Mouse (Mus musculus): ENCODE results near the gene Tardbp.

The Tardbp gene

DNA sequence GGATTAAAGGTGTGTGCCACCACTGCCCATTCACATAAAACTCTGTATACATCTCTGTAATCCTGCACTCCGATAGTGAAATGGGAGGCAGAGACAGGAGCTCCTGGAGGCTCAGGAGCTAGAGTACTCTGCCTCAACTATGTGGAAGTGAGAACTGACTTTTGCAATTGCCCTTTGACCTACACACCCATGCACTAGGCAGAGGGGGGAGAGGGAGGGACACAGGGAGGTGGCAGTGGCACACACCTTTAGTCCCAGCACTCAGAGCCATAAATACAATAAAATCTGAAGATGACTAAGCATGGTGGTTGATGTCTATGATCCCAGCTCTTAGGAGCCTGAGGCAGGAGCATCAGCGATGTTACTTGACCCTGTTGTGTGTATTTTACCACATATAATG is 12.6 kb upstream of the Tardbp start:
- DNase-seq (ENCODE audit: low spot score in 2 of 2) = no peak

DNA sequence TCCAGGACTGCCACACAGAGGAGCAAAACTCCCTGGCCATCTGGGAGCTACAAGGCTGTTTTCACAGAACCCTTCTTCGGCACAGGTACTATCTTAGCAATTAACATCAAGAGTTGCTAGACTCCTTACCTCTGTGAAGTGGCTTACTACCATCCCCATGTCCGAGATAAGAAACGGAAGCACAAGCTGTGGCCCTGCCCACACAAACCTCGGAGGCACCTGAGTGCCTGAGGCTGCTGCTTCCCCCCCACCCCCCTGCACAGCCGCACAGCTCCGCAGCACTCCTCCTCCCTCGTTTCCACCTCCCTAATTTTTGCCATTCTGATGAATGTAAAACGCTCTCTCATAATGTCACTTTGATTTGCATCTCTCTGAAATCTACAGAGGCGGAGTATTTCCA is 11.5 kb upstream of the Tardbp start:
- DNase-seq (ENCODE audit: low spot score in 2 of 2) = no peak

DNA sequence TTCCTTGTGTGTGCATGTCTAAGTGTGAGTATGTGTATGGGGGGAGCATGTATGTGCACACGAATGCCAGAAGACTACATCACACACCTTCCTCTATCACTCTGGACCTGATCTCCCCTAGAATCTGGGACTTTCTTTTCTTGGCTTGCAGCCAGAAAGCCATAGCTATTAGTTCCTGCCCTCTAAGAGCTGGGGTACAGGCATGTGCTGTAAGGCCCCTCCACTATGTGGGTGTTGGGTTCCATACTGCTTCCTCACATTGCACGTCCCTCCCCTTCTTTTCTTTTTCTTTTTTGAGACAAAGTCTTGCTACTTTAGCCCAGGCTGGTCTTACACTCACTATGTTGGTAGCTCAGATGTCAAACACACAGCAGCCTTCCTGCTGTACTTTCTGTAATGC is 8.5 kb upstream of the Tardbp start:
- no peak for DNase-seq (ENCODE audit: low spot score in 2 of 2)

DNA sequence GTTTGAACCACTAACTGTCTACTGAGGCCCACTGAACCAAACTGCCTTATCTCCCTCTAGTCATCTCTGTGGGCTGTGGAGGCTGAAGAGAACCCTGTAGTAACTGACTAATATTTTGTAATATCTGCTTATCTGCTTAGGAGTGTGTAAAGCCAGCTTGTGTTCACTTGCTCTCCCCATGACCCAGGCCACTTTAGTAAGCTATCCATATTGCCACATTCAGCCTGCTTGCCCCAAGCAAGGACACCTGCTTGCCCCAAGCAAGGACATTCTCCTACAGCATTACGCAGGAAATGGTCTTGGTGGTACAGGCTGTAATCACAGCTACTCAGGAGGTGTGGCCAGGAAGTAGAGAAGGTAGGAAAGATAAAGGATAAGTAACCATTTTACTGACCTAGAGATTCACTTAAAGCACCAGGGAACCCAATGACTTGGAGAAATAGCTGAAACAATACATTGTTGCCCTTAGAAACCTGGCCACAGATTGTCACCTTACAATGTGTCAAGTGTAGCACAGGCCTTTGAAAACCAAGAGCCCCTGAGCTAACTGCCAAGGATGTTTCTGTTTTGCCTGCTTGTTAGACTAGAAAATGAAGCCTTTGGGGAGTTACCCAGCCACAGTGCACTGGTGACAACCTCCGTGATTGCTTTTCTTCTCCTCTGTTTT is 6.7 kb upstream of the Tardbp start:
- DNase-seq (ENCODE audit: low spot score in 2 of 2) = no peak

DNA sequence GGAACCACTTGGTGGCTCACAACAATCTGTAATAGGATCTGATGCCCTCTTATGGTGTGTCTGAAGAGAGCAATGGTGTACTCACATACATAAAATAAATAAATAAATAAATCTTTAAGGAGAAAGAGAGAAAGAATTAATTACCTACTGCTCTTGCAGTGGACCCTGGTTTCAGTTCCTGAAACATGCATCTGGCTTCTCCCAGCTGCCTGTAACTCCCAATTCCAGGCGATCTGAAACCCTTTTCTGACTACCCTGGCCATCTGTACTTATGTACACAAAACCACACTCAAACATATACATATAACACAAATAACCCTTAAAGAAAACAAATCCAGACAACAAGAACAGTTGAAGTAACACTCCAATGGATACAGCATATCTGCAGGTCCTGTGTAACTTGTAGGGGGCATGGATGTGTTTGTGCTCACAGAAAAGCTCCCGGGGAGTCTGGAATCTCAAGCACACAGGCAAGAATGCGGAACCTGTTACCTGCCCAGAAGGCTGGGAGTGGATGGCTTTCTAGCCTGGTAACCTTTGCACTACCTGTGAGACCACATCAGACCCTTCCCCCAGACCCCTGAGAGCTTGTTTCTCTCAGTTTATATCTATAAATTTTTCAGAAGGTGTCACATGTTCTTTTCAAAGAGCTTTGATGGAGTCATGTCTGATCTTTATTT is 5.3 kb upstream of the Tardbp start:
- no peak for DNase-seq (ENCODE audit: low spot score in 2 of 2)

DNA sequence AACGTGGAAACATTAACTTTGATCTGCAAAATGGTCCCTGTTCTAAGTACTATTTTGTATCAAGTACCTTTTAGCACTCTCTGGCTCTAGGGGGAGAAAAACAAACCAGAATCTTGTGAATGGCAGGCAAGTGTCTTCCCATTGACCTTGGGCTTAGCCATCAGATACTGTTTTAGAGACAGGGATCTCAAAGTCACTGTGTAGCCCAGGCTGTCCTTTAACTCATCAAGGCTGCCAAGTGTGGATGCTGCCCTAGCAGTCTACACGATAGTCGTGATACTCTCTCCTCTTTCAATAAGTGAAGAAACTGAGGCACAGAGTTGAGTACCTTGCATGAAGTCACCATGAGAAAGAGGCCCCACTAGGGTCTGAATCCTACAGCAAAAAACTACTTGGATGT is 427 bp upstream of the Tardbp start:
- DNase-seq (ENCODE audit: low spot score in 2 of 2) = no peak

DNA sequence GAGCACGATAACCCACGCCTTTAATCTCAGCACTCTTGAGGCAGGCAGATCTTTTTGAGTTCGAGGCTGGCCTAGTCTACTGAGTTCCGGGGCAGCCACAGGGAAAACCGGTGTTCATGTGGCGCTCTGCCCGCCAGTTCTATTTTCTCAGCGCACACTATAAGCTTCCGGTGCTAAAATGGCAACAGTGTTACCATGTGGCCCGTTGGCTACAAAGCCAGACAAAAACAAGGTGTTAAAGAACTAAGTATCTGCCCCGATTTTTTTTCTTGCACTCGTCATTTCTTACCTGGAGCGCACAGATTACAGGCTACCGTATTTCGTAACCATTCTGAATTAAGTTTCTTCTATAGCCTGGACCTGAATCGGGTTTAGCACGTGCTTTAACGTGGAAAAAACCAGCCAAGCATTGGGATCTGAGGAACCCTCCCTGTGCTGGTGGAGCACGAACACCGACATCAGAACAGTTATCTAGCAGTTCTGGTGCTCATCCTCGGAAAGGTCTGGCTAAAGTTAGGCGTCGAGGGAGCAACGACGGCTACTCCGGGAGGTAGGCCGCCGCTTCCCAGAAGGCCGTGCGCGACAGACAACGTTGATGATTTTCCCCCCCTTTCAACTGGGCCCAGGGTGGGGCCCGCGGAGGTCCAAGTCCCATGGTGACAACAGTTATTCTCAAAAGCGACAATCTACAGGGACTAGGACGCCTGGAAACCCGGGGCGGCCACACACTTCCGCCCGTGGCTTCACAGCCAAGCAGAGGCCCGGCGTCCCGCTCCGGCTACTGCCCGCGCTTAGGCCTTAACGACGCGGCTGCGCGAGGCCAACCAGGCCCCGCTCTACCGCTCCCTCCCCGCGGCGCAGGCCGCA is 830 bp downstream of the Tardbp start:
- peak; percentile 16 to 19 for DNase-seq (ENCODE audit: low spot score in 2 of 2)

DNA sequence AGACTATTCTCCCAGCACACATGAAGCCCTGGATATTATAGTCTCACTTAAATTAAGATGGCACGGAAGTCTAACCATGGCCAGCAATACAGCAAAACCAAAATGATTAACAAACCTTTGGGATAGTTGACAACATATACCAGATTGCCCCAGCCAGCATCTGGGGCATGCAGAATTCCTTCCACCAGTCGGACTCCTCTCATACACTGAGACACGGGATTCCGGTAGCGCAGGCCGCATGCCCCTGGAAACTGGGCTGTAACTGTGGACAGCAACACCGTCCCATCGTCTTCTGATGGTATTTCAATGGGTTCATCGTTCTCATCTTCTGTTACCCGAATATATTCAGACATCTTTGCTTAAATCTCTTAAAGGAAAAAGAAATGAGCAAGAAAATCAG is 1.8 kb downstream of the Tardbp start:
- no peak for DNase-seq (ENCODE audit: low spot score in 2 of 2)

DNA sequence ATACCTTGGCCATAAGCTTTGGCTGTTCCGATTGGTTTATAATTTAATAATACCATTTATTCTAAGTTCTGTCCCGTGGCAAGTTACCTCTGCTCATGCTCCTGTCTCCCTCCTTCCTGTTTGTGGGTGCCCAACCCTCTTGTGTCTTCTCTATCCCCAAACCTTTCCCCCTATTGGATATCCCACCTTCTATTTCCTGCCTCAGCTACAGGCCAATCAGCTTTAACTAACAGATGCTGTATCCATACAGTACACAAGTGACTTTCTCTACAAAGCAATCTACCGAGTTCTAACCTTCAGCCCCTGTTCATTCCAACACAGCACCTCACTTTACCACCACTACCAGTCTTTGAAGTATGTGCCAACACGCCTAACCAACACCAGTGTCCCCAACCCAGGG is 3.2 kb downstream of the Tardbp start:
- no peak for DNase-seq (ENCODE audit: low spot score in 2 of 2)

DNA sequence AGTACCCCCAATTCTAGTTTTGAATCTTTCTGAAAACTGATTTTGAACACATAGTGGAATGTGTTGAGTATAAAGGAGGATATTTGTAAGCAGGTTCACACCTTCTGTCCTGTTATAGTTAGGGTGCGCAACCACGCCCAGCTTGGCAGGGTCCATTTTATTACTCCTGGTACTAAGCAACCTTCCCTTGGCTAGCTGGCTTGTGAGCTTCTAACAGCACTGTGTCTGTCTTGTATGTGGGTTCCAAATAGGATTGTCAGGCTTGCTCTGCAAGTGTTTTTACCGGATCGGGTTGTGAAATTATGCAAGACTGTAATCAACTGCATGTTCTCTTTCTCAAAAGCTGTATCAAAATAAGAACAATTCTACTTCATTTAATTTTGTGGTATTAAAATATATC is 4.3 kb downstream of the Tardbp start:
- DNase-seq (ENCODE audit: low spot score in 2 of 2) = no peak

DNA sequence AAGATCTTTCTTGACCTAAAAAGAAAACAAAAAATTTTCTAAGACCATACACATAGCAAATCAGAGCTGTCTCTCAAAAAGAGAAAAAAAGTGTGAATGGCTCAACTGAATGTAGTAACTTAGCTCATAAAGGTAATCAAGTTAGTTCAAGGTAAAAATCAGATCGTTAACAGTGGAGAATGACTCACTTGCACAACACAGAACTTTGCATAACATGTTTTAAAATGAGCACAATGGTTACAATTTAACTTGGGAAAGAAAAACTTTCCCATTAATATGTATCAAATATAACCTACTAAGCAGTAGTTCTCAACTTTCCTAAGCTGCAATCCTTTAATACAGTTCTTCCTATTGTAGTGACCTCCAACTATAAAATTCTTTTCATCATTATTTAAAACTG is 6.1 kb downstream of the Tardbp start:
- DNase-seq (ENCODE audit: low spot score in 2 of 2) = no peak

DNA sequence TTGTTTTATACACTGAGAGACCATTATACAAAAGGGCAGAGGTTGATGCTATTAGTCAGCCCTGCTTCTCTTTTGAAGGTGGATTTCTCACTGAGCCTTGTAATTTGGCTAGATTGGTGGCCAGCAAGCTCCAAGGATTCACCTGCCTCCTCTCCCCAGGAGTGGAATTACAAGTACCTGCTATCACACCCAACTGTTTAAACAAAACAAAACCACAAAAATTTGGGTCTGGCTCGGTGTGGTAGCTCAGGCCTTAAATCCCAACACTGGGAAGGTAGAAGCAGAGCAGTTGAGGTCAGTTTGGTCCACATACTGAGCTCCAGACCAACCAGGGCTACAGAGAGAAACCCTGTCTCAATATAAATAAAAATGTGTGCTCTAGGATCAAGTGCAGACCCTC is 7.0 kb downstream of the Tardbp start:
- no peak for DNase-seq (ENCODE audit: low spot score in 2 of 2)

DNA sequence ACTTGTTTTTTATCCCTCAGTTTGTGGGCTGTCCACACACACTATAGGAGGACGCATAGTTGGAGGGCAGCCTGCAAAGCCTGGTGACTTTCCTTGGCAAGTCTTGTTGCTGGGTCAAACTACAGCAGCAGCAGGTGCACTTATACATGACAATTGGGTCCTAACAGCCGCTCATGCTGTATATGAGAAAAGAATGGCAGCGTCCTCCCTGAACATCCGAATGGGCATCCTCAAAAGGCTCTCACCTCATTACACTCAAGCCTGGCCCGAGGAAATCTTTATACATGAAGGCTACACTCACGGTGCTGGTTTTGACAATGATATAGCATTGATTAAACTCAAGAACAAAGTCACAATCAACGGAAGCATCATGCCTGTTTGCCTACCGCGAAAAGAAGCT is 13.1 kb downstream of the Tardbp start:
- no peak for DNase-seq (ENCODE audit: low spot score in 2 of 2)

DNA sequence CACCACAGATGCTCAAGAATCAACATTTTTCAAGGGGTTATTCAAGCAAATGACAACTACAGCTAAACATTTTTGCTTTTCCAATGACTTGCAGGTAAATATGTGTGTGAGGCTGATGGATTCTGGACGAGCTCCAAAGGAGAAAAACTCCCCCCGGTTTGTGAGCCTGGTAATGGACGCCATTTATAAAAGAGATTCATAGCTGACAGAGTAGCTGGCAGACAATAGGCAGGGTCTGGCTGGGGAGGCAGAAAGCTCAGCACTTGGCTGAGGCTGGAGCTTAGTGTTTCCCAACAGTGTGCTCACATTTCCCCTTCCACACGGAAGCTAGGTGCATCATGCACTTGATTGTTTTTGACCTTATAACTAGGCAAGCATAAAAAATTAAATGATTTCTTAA is 14.3 kb downstream of the Tardbp start:
- DNase-seq (ENCODE audit: low spot score in 2 of 2) = no peak

DNA sequence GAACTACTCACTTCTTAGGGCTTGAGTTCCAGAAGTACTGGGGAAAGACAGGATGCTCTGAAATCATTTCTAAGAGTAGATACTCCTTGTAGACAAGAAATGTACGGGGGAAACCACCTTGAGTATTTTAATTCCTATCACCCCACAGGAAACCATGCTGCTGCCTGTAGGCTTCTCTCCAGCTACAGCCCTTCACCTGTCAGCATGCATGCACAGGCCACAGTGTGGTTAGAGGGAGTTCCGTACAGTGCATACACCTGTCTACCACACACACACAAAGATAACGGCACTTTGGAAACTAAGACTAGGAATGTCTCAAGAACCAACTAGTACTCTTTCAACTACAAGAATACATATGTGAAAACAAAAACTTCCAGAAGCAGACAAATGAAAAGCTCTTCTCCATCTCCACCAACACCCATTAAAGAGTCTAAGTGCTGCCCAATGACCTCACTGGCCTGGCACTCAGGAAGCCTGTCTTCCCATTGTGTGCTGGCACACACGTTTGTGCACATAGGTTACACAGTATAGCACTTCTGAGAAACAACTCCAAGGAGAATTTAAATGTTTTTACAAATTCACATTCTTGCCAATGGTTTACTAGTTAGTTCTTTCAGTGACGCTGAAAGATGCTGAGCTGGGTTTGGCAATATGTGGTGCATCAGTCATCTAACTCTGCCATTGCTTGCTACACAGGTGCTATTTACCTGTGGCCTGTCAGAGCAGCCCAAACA is 16.0 kb downstream of the Tardbp start:
- no peak for DNase-seq (ENCODE audit: low spot score in 2 of 2)

DNA sequence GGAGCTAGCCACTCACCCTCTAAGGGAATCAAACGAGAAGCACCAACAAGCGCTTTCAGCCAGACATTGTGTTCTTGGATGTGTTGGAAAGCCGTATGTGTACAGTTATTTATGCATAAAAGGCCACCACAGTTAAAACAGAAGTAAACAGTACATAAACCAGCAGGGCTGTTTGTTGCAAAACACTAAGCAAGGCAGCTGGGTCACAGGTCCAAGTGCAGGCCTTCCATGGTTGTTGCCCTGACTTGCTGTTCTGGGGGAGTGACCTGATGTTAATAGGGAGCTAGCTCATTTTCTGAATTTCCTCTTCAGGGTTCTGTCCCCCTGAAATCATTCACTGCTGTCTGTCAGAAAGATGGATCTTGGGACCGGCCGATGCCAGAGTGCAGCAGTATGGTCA is 17.0 kb downstream of the Tardbp start:
- DNase-seq (ENCODE audit: low spot score in 2 of 2) = no peak

DNA sequence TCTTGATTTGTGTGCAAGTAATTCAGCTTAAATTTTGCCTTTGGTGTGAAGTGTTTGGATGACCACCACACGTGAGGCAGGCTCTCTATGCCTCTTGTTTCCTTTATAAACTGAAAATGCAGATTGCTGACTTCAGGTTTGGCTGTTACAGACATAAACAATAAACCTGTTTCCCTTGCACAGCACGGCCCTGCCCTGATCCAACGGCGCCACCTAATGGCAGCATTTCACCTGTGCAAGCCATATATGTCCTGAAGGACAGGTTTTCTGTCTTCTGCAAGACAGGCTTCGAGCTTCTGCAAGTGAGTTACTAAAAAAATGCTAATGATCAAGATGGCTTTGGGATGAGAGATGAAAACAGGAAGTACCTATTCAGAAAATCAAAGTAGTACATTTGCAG is 19.1 kb downstream of the Tardbp start:
- peak; percentile 66 for DNase-seq (ENCODE audit: low spot score in 2 of 2)

DNA sequence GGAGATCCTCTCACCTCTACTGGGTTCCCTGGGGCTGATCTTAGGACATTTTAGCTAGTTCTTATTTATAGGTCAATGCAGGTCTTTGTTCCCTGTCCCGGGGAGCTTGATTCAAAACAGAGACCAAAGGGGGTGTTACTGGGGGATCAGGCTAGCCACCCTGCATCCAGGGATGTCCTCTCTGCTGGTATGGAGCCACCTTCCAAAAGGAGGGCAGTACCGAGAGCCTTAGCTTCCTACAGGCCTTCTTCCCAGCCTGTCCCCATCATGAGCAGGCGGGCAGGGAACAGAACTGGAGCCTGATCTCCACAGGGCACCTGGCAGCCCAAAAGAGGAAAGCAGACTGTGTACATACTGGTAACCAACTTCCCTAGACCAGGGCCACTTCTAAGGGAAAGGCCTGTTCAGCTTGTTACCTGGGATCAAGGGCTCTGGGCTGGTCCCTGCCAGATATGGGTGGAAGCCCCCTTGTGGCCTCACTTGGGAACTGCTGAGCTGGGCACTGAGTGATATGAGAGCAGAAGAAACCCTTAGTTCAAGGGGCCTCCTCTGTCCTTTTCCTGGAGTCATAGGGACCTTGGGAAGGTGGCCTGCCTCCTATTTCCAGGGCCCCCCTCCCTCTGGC is 22.2 kb downstream of the Tardbp start:
- DNase-seq (ENCODE audit: low spot score in 2 of 2) = peak; percentile 50

DNA sequence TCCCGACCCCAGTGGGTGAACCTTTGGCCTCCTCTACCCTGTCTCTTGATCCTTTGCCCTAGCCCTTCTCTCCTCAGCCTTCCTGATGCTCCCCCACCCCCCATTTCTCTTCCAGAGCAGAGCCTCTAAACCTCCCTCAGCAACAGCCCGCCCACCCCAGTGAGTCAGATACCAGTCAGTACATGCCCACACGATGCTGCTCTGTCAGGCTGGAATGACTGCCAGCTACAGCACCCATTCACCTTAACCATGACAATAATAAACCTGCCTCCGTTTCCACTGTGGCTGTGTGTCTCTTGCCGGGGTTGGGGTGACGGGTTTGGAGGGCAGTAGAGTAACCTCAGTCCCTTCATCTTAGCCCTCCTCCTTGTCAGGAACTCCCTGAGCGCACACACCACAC is 22.7 kb downstream of the Tardbp start:
- DNase-seq (ENCODE audit: low spot score in 2 of 2) = no peak

DNA sequence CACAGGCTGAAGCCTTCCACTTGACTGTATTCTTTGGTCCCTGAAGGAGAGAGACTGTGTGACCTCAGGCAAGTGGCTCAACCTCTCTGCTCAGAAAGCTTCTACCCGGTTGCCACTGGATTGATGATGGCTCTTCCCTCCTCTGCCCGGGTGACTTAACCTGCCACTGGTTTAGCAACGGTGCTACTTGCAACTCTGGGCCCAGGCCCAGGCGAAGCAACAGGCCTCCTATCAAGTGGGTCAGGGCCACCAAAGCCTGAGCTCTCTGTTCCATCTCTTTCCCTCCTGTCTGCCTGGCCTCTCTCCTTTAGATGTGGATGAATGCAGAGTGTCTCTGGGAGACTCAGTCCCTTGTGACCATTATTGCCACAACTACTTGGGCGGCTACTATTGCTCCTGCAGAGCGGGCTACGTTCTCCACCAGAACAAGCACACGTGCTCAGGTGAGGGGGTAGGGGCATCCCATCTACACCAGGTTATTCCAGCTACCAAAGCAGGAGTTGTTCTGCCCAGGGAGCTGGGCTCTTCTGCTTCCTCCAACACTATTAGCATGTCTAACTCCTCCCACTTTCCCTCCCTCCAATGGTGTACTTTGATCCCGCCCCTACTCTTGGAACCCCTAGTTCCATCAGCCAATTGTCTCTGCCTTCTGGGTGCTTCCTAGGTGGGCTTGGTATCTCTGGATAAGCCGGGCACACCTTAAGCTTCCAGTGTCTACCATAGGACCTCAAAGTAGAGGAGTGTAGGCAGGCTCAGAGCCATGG is 23.3 kb downstream of the Tardbp start:
- DNase-seq (ENCODE audit: low spot score in 2 of 2) = no peak

Measured in spleen, postnatal 36 days (tissue).